Mouse (Mus musculus) left cerebral cortex, postnatal 14 days (tissue): ENCODE data around the gene Asb8. TPM values are rescaled to one million over a fixed set of nuclear protein-coding genes. Genes with fewer than 3 reads are reported as not detected.

Source experiments
- DNase-seq, 2 experiments: peaks; one replicate each; pipeline ENCODE4 v3.0.0; 2021 to 2022; ENCODE audit warnings: low spot score in 2 of 2, mixed read lengths in 1 of 2
- intact Hi-C: fragments of 180-260 bp; cut with DNase I; formaldehyde crosslinking; loops from one replicate; pipeline ENCODE4 v1.15.1; 2025
- long read RNA-seq, 2 experiments: library from polyadenylated mRNA; stranded (forward); transcript quantifications; one replicate each; pipeline ENCODE4 v2.0.0; 2021
- total RNA-seq, 2 experiments: library from RNA; stranded (reverse); gene quantifications; 2 replicates each; pipeline ENCODE4 v1.2.3; 2021

The Asb8 gene
- total RNA-seq = 10 to 100 TPM; 43.4 to 45.4 TPM
- long read RNA-seq, experiment 1, transcript Asb8-201 (4 exons, 1,049 nt) = minor isoform, 17 of 61 reads
- long read RNA-seq, experiment 1, transcript Asb8-202 (4 exons, 1,100 nt) = major isoform, 29 of 61 reads
- long read RNA-seq, experiment 1, partial matches to known transcripts = 11 of 61 reads
- long read RNA-seq, experiment 1, other reads (novel, unspliced or antisense) = 4 of 61 reads
- long read RNA-seq, experiment 2, transcript Asb8-202 (4 exons, 1,100 nt) = major isoform, 28 of 42 reads
- long read RNA-seq, experiment 2, transcript Asb8-201 (4 exons, 1,049 nt) = minor isoform, 10 of 42 reads
- long read RNA-seq, experiment 2, partial matches to known transcripts = 3 of 42 reads
- long read RNA-seq, experiment 2, other reads (novel, unspliced or antisense) = 1 of 42 reads

DNA sequence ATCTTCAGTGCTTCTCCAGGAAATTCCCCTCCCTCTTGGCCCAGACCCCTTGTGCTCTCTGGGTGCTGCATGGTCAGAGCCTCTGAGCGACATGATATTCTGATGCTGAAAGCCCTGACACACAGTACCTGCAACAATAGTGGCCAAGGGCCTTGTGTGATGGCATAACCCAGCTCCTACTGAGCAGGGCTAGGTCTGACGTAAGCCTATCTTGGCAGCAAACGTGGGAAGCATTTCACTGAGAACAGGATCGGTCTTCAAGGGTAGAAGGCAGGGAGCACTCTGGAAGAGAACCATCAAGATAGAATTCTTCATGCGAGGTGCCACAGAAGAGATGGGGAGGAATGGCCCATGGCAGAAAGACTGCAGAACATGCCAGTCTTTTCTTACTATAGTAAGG is at the start of gene Asb8:
TSS of gene Asb8 (minus strand) at position 101 of the 400 bp plus-strand sequence.
- intact Hi-C loops = loop anchor here (5.0 to 10.0 kb wide), 2 partner anchors 73 to 201 kb away; partner anchors contain the start of genes Pfkm, Senp1 and Tmem106c
- DNase-seq = no peak

DNA sequence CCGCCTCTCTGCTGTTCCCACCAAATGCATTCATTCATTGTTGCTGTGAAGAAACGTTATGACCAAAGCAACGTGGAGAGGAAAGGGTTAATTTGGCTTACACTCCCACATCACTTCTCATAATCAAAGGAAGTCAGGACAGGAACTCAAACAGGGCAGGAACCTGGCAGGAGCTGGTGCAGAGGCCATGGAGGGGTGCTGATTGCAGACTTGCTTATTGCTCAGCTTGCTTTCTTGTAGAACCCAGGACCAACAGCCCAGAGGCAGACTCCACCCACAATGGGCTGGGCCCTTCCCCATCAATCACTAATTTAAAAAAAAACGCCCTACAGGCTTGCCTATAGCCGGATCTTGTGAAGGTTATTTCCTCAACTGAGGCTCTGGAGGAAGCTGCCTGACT is 48.7 kb upstream of the Asb8 start:
- intact Hi-C loops = no loop called here

DNA sequence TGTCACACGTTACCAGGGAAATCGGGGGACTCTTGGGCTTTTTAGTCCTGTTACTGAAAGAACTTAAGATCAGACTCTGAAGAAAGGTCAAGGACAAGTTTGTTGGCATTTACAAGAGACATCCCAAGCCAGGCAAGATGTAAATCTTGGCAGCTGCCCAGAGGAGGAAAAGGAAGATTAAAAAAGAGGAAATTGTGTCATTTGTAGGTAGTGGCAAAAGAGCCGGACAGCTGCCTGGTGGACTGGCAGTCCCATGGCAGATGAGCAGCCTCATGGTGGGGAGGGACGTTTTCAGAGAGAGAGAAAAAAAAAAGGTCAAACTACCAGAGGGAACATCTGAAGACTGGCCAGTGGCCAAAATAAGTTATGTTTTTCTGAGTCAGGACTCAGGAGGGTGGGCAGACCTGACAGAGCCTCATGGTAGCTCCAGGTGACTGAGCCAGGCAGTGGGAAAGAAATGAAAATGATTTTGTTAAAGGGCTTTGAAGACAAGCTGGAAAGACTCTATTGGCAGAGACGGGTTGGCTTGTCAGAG is 48.0 kb upstream of the Asb8 start:
- DNase-seq = no peak
- intact Hi-C loops = no loop called here

More for the DNA sequence above, 48.7 kb upstream of the Asb8 start:
- DNase-seq = no peak

DNA sequence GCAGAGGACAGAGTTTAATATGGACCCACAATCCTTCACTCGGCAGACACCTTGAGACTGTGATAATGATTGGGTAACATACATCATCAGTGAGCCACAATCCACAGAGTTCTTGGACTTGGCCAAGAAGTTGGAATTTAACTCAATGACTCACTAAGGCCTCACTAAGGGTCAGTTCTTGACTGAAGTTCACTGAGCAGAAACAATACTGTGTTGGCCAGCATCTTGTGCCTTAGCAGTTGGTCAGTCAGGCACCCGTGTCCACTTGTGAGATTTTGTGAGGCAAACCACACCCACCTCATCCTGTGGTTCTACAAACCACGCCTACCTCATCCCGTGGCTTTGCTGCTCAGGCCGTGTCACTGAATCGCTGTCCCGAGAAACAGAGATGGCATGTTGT is 44.3 kb upstream of the Asb8 start:
- intact Hi-C loops = no loop called here
- DNase-seq = no peak

DNA sequence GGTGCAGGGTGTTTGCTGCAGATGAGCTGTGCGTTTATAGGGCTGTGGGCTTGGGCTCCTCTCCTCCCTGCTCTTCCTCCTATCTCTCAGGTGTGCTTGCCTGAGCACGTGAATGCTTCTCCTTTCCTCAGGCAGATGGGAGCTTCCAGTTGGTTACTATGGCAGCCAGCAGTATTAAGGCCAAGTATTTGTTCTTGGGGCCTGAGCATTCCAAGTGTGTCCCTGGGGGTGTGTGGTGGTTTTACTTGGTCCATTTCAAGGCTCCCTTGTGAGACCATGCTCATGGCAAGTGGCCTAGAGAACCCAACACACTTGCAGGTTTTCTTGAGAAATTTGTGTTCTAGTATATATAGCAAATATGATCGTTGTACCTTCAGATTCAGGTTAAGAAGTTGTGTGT is 30.0 kb upstream of the Asb8 start, which contains the start of gene Olfr288:
TSS of gene Olfr288 (minus strand) at position 101 of the 400 bp plus-strand sequence.
- no peak for DNase-seq
- intact Hi-C loops = no loop called here

DNA sequence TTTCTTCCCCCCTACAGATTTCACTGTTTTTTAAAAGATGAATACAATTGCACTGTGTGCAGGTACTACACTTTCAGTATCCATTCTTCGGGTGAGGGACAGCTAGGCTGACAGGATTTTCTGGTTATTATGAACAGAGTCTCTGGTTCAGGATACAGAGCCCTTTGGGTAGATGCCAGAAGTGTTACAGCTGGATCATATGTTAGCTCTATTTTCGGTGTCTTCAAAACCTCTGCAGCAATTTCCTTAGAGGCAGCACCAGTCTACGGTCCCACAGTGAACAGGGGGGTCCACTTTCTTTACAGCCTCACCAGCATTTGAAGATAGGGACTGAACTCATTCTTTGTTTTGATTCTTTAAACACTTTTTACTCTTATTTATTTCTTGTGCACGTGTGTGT is 19.0 kb upstream of the Asb8 start:
- no peak for DNase-seq

DNA sequence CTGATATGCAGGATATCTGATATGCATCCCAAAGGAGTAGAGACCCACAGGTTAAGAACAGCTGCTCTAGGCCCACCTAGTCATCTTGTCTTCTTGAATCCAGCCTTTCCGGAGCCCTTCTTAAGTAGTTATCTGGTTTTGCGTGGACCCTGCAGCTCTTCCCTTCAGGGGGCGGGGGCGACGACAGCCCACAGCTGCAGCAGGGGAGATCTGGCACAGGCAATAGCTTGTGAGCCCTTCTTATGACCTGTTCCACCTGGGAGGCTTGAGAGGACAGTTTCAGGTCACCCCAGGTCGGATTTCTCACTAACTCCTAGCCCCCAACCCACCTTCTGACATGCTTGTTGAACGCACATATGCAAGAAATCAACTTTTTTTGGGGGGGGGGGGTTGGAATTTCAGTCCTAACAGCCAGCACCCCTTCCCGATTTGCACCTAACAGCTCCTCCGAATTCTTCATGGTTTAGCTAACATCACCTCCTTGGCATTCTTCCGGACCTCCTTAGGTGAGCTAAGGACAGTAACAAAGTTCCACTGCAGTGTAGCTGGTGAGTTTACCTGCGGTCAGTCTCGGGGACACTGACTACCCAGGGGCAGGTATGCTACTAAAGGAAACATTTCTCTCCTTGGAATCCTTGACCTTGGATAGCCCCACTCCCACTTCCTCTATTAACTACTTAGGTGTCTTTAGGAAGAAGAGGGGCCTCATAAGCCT is 16.6 kb upstream of the Asb8 start:
- no peak for DNase-seq
- intact Hi-C loops = loop anchor here (5.0 to 10.0 kb wide), 2 partner anchors 113 to 210 kb away; partner anchors contain the start of gene Zfp641

More for the DNA sequence above, 19.0 kb upstream of the Asb8 start:
- intact Hi-C loops = loop anchor here (5.0 to 10.0 kb wide), 2 partner anchors 110 to 208 kb away; partner anchors contain the start of gene Zfp641

DNA sequence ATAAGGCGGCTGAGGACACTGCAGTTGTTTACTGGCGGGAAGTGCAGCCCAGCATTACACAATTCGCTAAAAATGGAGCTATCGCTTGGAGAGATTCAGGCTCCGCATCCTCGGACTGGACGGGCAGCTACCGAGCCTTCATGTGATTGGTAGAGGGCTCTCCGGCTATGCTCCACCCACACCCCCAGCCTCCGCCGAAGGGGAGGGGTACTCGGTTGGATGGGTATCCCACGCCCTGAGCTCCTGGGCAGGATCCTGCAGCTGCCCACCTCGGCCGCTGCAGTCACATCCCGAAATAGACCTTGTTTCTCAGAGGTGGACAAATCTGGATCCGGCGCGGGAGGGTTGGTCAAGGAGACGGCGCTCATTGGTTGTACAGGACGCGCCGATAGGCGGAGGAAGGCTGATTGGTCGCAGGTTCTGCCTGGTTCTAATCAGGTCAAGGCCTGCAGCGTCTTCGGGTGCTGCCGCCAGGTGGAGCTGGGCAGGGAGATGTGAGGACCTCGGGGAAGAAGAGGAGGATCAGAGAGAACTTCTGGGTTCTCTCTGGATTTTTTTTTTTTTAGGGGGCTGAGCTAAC is 15.8 kb upstream of the Asb8 start:
- DNase-seq = peak; percentile 91 to 97
- intact Hi-C loops = loop anchor here (5.0 to 10.0 kb wide), 2 partner anchors 114 to 211 kb away; partner anchors contain the start of gene Zfp641

DNA sequence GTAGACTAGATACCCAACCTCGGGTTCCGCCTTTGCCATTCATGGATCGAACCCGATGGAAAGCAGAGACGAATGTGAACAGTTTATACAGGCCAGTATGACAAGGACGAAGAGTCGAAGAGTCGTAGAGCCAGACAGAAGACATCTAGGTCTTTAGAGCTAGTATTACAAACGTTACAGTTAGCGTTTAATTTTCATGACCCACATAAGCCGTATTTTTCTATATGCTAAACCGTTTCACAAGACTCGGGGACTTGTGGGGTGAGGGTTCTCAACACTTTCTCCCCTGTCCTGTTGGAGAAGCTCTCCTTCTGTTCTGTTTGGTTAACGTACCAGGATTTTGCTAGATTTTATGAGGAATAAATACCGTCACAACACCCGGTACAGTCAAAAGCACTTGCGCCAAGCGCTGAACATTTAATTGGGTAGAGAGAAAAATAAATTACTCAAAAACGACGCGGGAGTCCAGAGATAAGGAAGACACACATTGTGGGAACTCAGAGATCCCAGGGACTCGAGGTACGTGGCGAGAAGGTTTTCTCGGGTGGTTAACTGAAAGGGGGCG is 15.2 kb upstream of the Asb8 start:
- no peak for DNase-seq
- intact Hi-C loops = loop anchor here (5.0 to 10.0 kb wide), 2 partner anchors 114 to 212 kb away; partner anchors contain the start of gene Zfp641

DNA sequence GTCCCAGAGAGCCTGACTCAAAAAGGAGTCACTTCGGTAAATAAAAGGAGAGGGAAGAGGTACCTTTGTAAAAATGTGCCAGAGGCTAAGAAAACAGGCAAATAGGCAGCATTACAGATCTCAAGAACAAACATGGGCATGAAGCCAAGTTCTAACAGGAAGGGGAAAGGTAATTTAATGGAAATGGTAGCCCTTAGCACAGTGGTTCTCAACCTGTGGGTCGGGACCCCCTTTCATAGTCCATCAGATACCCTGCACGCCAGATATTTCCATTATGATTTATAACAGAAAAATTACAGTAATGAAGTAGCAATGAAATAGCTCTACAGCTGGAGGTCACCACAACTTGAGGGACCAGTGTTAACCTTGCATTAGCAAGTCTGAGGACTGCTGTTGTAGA is 11.9 kb upstream of the Asb8 start:
- intact Hi-C loops = no loop called here
- no peak for DNase-seq

DNA sequence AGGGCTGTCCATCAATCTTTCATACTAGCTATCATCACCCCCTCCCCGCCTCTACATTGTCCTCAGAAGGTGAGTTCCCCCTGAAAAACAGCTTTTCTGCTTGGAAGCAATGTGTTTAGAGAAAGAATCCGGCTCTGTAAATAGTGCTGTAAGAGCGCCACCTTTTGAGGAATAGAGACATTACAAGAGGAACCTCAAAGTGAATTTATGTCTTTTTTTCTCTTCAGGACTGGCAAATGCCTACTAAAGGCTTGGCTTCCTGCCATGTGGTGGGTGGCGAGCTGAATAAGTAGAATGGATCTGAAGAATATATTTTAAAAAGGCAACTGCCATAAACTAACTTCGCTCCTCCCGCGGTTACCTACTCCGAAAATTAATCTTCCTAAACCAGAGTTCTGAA is 8.4 kb upstream of the Asb8 start:
- peak; percentile 92 to 96 for DNase-seq
- intact Hi-C loops = no loop called here

DNA sequence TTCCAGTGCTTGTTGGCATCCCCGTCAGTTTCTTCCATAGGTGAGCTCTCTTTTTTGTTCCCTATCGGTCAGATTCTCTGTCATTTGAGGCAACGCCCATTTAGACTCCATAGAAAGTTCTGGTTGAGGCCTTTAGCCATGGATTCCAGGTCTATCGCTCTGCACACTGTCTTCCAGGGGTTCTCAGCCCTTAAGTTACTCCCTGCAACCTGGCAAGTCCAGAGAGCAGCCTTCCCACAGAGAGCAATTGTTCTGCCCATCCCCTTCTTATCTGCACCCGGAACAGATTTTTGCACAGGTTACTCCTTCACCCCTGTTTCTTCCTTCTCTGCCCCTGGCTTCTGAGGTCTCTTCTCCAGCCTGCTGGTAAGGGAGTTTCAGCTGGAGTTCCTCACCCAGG is 6.7 kb upstream of the Asb8 start:
- intact Hi-C loops = no loop called here
- no peak for DNase-seq

DNA sequence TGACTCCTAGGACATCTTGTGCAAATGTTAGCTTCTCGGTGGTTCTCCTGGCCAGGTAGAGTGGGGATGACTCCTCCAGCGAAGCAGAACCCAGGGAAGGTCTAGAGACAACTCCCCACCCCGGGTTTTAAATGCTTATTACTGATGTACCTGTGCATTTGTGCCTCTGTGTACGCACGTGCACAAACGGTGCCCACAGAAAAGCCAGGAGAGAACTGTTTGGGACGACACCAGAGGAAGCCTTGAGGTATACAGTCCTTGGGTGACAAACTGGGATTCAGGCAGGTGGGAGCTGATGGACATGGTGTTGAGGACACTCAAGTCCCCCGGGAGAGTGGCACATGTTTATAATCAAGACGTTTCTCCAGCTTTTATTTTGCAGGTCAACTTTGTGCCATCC is 5.5 kb upstream of the Asb8 start:
- DNase-seq = no peak
- intact Hi-C loops = no loop called here

DNA sequence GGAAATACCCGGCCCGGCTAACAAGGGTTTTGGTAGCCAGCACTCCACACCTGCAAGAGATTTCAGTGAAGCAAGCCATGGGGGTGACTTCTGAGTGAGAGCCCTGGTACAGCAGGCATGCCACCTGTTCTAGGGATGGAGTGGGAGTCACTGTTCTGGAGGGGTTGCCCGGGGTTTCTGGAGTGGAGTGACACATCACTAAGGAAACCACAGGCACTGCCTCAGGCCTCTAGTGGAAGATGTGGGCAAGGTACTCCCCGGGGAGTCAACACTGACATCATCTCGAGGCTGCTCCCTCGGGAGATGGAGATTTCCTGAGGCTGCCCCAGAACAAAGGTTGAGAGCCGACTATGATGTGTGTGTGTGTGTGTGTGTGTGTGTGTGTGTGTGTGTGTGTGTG is 4.9 kb upstream of the Asb8 start:
- intact Hi-C loops = no loop called here
- peak; percentile 67 to 92 for DNase-seq

DNA sequence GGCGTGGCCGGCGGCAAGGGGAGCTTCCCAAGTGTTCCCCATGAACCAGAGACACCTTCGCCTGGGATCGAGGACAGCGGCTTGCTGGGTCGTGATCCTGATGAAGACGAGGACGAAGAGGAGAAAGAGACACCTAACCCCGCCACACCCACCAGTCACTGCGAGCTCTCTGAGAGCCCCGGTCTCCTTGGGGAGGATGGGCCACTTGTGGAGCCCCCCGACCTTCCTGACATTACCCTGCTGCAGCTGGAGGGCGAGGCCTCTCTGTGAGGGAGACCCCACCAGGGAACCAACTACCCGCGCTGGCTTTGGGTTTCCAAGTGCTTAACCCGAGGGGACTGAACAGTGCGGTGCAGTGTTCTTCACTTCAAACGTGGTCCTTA is 3.2 kb upstream of the Asb8 start:
- intact Hi-C loops = loop anchor here (5.0 to 10.0 kb wide), 2 partner anchors 76 to 204 kb away; partner anchors contain the start of genes Pfkm, Senp1 and Tmem106c
- no peak for DNase-seq

DNA sequence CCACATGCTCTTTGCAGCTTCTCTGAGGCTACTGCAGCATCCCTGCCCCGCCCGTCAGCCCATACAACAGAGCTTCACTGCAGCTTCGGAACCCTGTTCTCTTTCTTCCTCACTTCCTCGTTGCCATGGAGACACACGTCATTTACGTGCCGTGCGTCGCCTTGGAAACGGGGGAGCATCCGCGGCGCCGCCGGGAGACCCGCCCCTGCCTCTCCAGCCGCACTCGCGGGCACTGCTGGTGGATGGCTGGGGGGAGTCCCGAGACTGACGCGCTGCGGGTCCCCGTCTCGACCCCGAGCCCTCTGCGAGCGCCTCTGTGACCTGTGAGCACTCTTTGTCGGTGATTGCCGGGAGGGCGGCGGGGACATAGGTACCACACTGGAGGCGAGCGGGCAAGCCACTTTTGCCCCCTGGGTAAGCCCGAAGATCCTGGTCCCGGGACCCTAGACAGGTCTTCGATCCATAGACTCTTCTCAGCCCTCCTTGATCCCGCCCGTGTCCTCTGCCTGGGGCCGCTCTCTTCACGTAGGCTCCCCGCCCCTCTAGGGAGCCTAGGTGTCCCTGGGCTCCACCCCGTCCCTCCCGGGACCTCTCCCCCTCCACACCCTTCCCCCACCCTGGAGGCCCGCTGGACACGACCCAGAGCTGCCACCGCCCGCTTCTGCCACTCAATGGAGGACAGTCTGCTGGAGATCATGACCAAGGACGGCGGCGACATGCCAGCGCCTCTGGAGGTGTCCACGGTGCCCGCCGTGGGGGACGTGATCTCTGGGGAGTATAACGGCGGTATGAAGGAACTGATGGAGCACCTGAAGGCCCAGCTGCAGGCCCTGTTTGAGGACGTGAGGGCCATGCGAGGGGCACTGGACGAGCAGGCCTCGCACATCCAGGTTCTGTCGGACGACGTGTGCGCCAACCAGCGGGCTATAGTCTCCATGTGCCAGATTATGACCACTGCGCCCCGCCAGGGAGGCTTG is 2.5 kb upstream of the Asb8 start:
- DNase-seq = peak; percentile 93 to 95
- intact Hi-C loops = loop anchor here (5.0 to 10.0 kb wide), 2 partner anchors 76 to 203 kb away; partner anchors contain the start of genes Pfkm, Senp1 and Tmem106c

DNA sequence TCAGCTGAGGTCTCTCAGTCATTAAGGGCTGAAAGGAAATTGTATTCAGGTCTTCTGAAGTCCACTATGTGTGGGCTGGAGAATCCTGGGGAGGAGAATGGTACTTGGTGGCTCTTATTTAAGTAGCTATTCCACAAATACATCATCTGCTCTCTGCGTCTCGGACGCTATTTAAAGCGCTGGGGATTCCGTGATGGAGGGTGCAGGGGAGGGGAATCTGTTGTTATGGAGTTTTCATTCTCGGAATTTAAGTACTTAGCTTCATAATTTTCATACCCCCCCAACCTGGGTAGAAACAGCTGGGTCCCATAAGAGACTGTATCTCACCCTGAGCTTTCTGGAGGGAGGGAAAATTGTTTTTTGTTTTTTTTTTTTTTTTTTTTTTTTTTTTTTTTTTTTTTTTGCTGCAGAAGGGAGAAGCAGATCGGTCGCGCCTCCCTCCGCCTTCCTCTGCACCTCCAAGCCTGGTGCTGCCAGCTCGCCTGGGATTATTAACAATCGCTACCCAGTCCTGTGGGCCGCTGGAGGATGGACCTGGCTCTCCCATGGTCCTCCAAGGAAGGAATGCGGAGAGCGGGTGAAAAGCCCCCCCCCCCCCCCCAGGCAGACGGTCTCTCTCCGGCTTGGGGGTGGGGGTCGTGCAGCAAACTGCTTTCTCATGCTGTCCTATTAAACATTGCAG is 1.7 kb upstream of the Asb8 start, which contains the start of gene Ccdc184:
TSS of gene Ccdc184 (plus strand) at position 196 of the 682 bp plus-strand sequence.
- DNase-seq = no peak
- intact Hi-C loops = loop anchor here (5.0 to 10.0 kb wide), 2 partner anchors 75 to 202 kb away; partner anchors contain the start of genes Pfkm, Senp1 and Tmem106c
